In the genomic region with DNA sequence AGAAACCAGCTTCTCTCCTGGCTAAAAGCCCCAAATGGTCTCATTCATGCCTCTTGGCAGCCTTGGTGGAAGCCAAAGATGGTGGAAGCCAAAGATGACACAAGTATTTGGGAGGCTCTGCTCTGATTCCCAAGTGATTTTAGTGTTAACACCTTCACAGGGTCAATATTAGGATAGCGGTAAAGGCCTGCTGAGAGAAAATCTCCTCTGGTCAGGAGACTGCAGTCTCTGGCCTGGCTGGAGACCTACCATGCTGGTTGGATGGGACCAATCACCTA, we compare ENCODE assay signal across 29 mouse cellular contexts. TPM values are rescaled to one million over a fixed set of nuclear protein-coding genes. Genes with fewer than 3 reads are reported as not detected.
DNase-seq lines count a peak whose midpoint lies in the region; TF ChIP-seq lines count a peak whose summit lies in the region.
"Had no signal": no experiment of that assay in that cellular context is flagged by ENCODE, and none has a peak within 500 bp of the region (broad histone marks: within the 10 kb centered on the region; RNA-seq: fewer than 3 reads in every experiment).

No protein-coding gene starts in this region.

- H3K4me2 ChIP-seq in CH12.LX (ENCODE audit: insufficient read depth, low read depth, poor library complexity, severe bottlenecking): no peak overlapping the region
- H3K4me2 ChIP-seq: heart, embryonic 13.5 days; neural tube, embryonic 15.5 days had no signal

- H3K4me3 ChIP-seq in CH12.LX (replicated peaks in 1 of 3; ENCODE audit: low read depth in 2 of 3, low read length in 2 of 3, poor library complexity in 1 of 3): no peak overlapping the region
- no peak overlapping the region for H3K4me3 ChIP-seq in brown adipose tissue, adult 24 weeks (ENCODE audit: insufficient read depth, low read depth, low read length)
- H3K4me3 ChIP-seq: heart, embryonic 13.5 days; layer of hippocampus, adult 2 months; midbrain, embryonic 10.5 days; neural tube, embryonic 15.5 days had no signal

- H3K27me3 ChIP-seq in CH12.LX (replicated peaks): no peaks in the 10 kb centered on the region
- H3K27me3 ChIP-seq: heart, embryonic 13.5 days; neural tube, embryonic 15.5 days had no signal

- no peak for TF ChIP-seq CTCF in CH12.LX (conservative IDR thresholded peaks at IDR 0.05 in 1 of 2, IDR thresholded peaks at IDR 0.05 in 1 of 2; ENCODE audit: low read depth in 2 of 2, low read length in 2 of 2)

- H3K36me3 ChIP-seq in CH12.LX (replicated peaks in 1 of 2; ENCODE audit: control insufficient read depth in 1 of 2, insufficient read depth in 1 of 2, low read length in 1 of 2): no peaks in the 10 kb centered on the region
- H3K36me3 ChIP-seq: heart, embryonic 13.5 days; midbrain, embryonic 10.5 days; neural tube, embryonic 15.5 days had no signal

- in situ Hi-C loops in CH12.LX (cut with MboI; ENCODE audit: low pct_ligation_motif_present, low pct_unique_long_range_greater_than_20kb, low sequenced_read_pairs): loop anchor here (5.0 to 25.0 kb wide), 3 partner anchors 229 to 612 kb away; no protein-coding TSS in a partner anchor

- H3K9me3 ChIP-seq in CH12.LX (replicated peaks; ENCODE audit: low read length): peaks cover 10% of the 10 kb centered on the region
- H3K9me3 ChIP-seq: heart, embryonic 13.5 days; midbrain, embryonic 10.5 days; neural tube, embryonic 15.5 days had no signal

- no peaks in the 10 kb centered on the region for H3K79me2 ChIP-seq in CH12.LX (replicated peaks; ENCODE audit: control insufficient read depth, extremely low read depth, insufficient read depth, poor library complexity, severe bottlenecking)

- peaks cover 19 to 33% of the 10 kb centered on the region in 2 experiments for H3K4me1 ChIP-seq in CH12.LX (ENCODE audit: control insufficient read depth in 1 of 2, insufficient read depth in 2 of 2)
- peaks cover 13% of the 10 kb centered on the region for H3K4me1 ChIP-seq in brown adipose tissue, adult 24 weeks (ENCODE audit: control insufficient read depth, insufficient read depth, insufficient read length, low read length)
- H3K4me1 ChIP-seq: heart, embryonic 13.5 days; midbrain, embryonic 10.5 days; neural tube, embryonic 15.5 days had no signal

- TF ChIP-seq RAD21 in CH12.LX (IDR thresholded peaks at IDR 0.05; ENCODE audit: low read depth, low read length): no peak

- intact Hi-C loops in heart, postnatal 10 days (cut with DNase I): loop anchor here (2.0 kb wide), 1 partner anchor 51 kb away; no protein-coding TSS in a partner anchor

- H3K27ac ChIP-seq in CH12.LX (ENCODE audit: insufficient read depth, low read depth): peak overlapping the region; percentile 26; the same call in 1 of the 2 replicates
- H3K27ac ChIP-seq in brown adipose tissue, adult 24 weeks (replicated peaks; ENCODE audit: low read depth, low read length): peak overlapping the region; percentile 93
- H3K27ac ChIP-seq: heart, embryonic 13.5 days; hindbrain, postnatal 0 days; layer of hippocampus, adult 2 months; macrophage; midbrain, embryonic 10.5 days; neural tube, embryonic 15.5 days had no signal

- H3K9ac ChIP-seq in CH12.LX (ENCODE audit: insufficient read depth, low read depth): no peak overlapping the region
- H3K9ac ChIP-seq: heart, embryonic 13.5 days; neural tube, embryonic 15.5 days had no signal

- TF ChIP-seq EP300 in CH12.LX (IDR thresholded peaks at IDR 0.05; ENCODE audit: low read length): no peak

- dilution Hi-C loops in CH12.LX (cut with MboI; ENCODE audit: extremely low pct_ligation_motif_present, extremely low pct_unique_long_range_greater_than_20kb, low sequenced_read_pairs): no loop called here

- DNase-seq in gastrocnemius, postnatal 25 days: peak; percentile 49
- DNase-seq in gastrocnemius, postnatal 10 days: no peak
- DNase-seq in CH12.LX (ENCODE audit: extremely low read depth): peak; percentile 31
- DNase-seq in heart, postnatal 10 days: peak; percentile 59 to 63
- DNase-seq in adrenal gland, adult (ENCODE audit: inconsistent age in 2 of 2, low spot score in 1 of 2): no peak
- no peak for DNase-seq in layer of hippocampus, adult 18-20 months (ENCODE audit: low spot score in 2 of 2)
- no peak for DNase-seq in cerebellum, postnatal 36 days
- DNase-seq: adrenal gland, postnatal 14 days; cerebellum, adult 8-10 months; kidney, adult 9 months; kidney, postnatal 14 days; spleen, adult 18-20 months had no signal

- no peak for TF ChIP-seq POLR2A in CH12.LX (IDR thresholded peaks at IDR 0.05; ENCODE audit: low read depth, low read length)

TF ChIP-seq in CH12.LX, 34 proteins besides CTCF, POLR2A, EP300 and RAD21:
- TF ChIP-seq BHLHE40 (IDR thresholded peaks at IDR 0.05; ENCODE audit: low read depth, low read length) (no peak), MAX (IDR thresholded peaks at IDR 0.05; ENCODE audit: low read length) (no peak), MXI1 (IDR thresholded peaks at IDR 0.05; ENCODE audit: low read depth, low read length) (no peak), ZMIZ1 (IDR thresholded peaks at IDR 0.05; ENCODE audit: low read depth, low read length) (no peak), RCOR1 (conservative IDR thresholded peaks at IDR 0.05; ENCODE audit: low read depth, low read length) (no peak)
TF ChIP-seq in CH12.LX: peak in this region for 0.

RNA-seq across cellular contexts. Expression of a gene that starts 47.6 kb away (rescaled TPM):
- total RNA-seq in gastrocnemius, postnatal 25 days (2021): not detected
- not detected for total RNA-seq in gastrocnemius, postnatal 10 days (2021)
- total RNA-seq in CH12.LX (2012; rRNA removed) (not detected in 2 replicates), CH12.LX (2014; rRNA removed) (not detected in 2 replicates)
- polyA plus RNA-seq in CH12.LX (2012; ENCODE audit: insufficient read length, low read depth): 0.29 and 0.44 TPM in 2 replicates
- polyA plus RNA-seq in brown adipose tissue, adult 24 weeks (2012; ENCODE audit: insufficient read depth, insufficient read length, missing spikeins): not detected in 2 replicates
- total RNA-seq in heart, postnatal 10 days (2021): not detected
- total RNA-seq in layer of hippocampus, adult 18-20 months (2021): not detected
- total RNA-seq: adrenal gland, postnatal 14 days; common myeloid progenitor, adult 5-6 weeks; ES-E14; hindbrain, postnatal 0 days; layer of hippocampus, adult 2 months; layer of hippocampus, postnatal 25 days; left cerebral cortex, postnatal 10 days; liver, adult 2 months had no signal
- polyA plus RNA-seq: forebrain, embryonic 16.5 days; heart, embryonic 13.5 days; hindbrain, embryonic 11.5 days; hindbrain, postnatal 0 days; intestine, embryonic 16.5 days; limb, embryonic 11.5 days; liver, adult 2 months; lung, postnatal 0 days; macrophage; midbrain, embryonic 10.5 days; neural tube, embryonic 15.5 days had no signal

Comparison
In these comparisons a context has a peak if more than half of its experiments do, and no peak if none do; other contexts are left out.
1. DNase-seq: peak in gastrocnemius, postnatal 25 days (single experiment), CH12.LX (single experiment) and heart, postnatal 10 days (2 of 2); none in gastrocnemius, postnatal 10 days (single experiment), adrenal gland, adult (0 of 2), layer of hippocampus, adult 18-20 months (0 of 2) and cerebellum, postnatal 36 days (0 of 2).